Mouse (Mus musculus): Measurements from ENCODE around the gene Vmn1r194. TPM values are rescaled to one million over a fixed set of nuclear protein-coding genes. Genes with fewer than 3 reads are reported as not detected.
"Not testable (repeated sequence)": the region's sequence is repeated elsewhere in the genome, so short reads cannot be mapped to it uniquely, and the experiment has no call there.

Vmn1r194 gene
- total RNA-seq (2021), result not detected
- long read RNA-seq, experiment 1, result 0 reads
- long read RNA-seq, experiment 2, result 0 reads

GRCm38 (mm10) chr13:22243915-22244314 lies at the start of gene Vmn1r194:
Gene Vmn1r194, plus strand, starts transcription at chr13:22244215.
- no peak for DNase-seq

GRCm38 (mm10) chr13:22223060-22223459 lies 21.0 kb upstream of the Vmn1r194 start, which contains the start of gene Vmn1r193:
Gene Vmn1r193, minus strand, starts transcription at chr13:22223160.
- not testable (repeated sequence) for DNase-seq

- DNase-seq, result not testable (repeated sequence)
These were observed 26.2 kb downstream of the Vmn1r194 start, which contains the start of gene Vmn1r195 for GRCm38 (mm10) chr13:22270222-22270621. Gene Vmn1r195, plus strand, starts transcription at chr13:22270522.

GRCm38 (mm10) chr13:22271721-22272120 lies 27.7 kb downstream of the Vmn1r194 start:
- no peak for DNase-seq

- DNase-seq, result no peak
These were observed 40.6 kb downstream of the Vmn1r194 start for GRCm38 (mm10) chr13:22284578-22284977.

GRCm38 (mm10) chr13:22289620-22290019 lies 45.6 kb downstream of the Vmn1r194 start, which contains the start of gene Vmn1r196:
Gene Vmn1r196, plus strand, starts transcription at chr13:22289920.
- DNase-seq, result no peak

Small RNA genes lying within 50 kb of the gene (microRNA-seq; reads per million reads assigned to microRNA genes)
- gene Gm23282 (ENCODE audit: borderline replicate concordance in 2 of 2) (0 reads per million in 2 experiments), gene Gm25084 (ENCODE audit: borderline replicate concordance in 2 of 2) (0 reads per million in 2 experiments)

Other genes with a start within 250 kb of the Vmn1r194 start
- gene Prss16, start 234.5 kb upstream of the Vmn1r194 start, total RNA-seq (2021), result not detected
- gene Hist1h2ah, start 208.6 kb upstream of the Vmn1r194 start, total RNA-seq (2021), result 1 to 10 TPM; 2.9 to 7.7 TPM
- gene Hist1h2bk, start 208.3 kb upstream of the Vmn1r194 start, total RNA-seq (2021), result 10 to 100 TPM; 13.9 to 29.0 TPM
- gene Hist1h4i, start 202.9 kb upstream of the Vmn1r194 start, total RNA-seq (2021), result 10 to 100 TPM; 30.9 to 31.7 TPM
- 10 to 100 TPM in 1 of 2 experiments, 1 to 10 TPM in 1; 3.5 to 16.1 TPM for gene Hist1h2ag, start 201.3 kb upstream of the Vmn1r194 start, total RNA-seq (2021)
- 10 to 100 TPM in 1 of 2 experiments, 1 to 10 TPM in 1; 5.3 to 14.5 TPM for gene Hist1h2bj, start 201.0 kb upstream of the Vmn1r194 start, total RNA-seq (2021)
- gene Vmn1r188, start 159.8 kb upstream of the Vmn1r194 start, total RNA-seq (2021), result not detected
- not detected for gene Vmn1r189, start 138.4 kb upstream of the Vmn1r194 start, total RNA-seq (2021)
- gene Vmn1r191, start 60.2 kb upstream of the Vmn1r194 start, total RNA-seq (2021), result not detected
- not detected for gene Vmn1r192, start 53.1 kb upstream of the Vmn1r194 start, total RNA-seq (2021)
- gene Vmn1r193, start 21.1 kb upstream of the Vmn1r194 start, total RNA-seq (2021), result not detected
- gene Vmn1r195, start 26.3 kb downstream of the Vmn1r194 start, total RNA-seq (2021), result not detected
- gene Vmn1r196, start 45.7 kb downstream of the Vmn1r194 start, total RNA-seq (2021), result not detected
- not detected for gene Vmn1r197, start 80.4 kb downstream of the Vmn1r194 start, total RNA-seq (2021)
- gene Vmn1r198, start 106.1 kb downstream of the Vmn1r194 start, total RNA-seq (2021), result not detected
- not detected for gene Vmn1r199, start 135.6 kb downstream of the Vmn1r194 start, total RNA-seq (2021)
- gene Vmn1r200, start 146.2 kb downstream of the Vmn1r194 start, total RNA-seq (2021), result not detected
- gene Vmn1r201, start 227.7 kb downstream of the Vmn1r194 start, total RNA-seq (2021), result not detected

Measured in gastrocnemius, postnatal 25 days (tissue).